Mouse (Mus musculus) brain, adult 2 months (tissue): ENCODE measurements around the gene Actr1a.

Experiments used
- DNase-seq: peaks from one replicate; pipeline ENCODE4 v3.0.0; 2011; ENCODE audit warnings: low read depth, low spot score

The Actr1a gene

GRCm38 (mm10) chr19:46350168-46350932 lies 45.2 kb downstream of the Actr1a start, which contains the start of gene 2310034G01Rik:
2310034G01Rik (minus strand) TSS chr19:46350302.
- DNase-seq = peak; percentile 60

DNA sequence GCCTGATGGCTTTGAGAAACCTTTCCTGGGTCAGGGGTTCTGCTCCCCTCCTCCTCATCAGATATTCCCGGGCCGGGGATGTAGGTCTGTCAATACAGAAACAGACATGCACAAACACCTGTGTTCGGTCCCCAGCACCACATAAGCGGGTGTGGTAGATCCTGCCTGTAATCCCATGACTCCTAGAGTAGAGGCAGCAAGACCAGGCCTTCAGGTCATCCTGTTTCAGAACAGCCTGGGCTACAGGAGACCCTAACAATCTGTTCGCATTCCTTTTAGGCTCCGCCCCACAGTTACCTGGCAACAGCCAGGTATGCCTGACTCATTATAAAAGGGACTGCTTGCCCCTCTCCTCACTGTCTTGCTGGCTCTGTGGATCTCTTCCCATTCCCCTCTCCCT lies 46.0 kb downstream of the Actr1a start:
- DNase-seq = no peak

DNA sequence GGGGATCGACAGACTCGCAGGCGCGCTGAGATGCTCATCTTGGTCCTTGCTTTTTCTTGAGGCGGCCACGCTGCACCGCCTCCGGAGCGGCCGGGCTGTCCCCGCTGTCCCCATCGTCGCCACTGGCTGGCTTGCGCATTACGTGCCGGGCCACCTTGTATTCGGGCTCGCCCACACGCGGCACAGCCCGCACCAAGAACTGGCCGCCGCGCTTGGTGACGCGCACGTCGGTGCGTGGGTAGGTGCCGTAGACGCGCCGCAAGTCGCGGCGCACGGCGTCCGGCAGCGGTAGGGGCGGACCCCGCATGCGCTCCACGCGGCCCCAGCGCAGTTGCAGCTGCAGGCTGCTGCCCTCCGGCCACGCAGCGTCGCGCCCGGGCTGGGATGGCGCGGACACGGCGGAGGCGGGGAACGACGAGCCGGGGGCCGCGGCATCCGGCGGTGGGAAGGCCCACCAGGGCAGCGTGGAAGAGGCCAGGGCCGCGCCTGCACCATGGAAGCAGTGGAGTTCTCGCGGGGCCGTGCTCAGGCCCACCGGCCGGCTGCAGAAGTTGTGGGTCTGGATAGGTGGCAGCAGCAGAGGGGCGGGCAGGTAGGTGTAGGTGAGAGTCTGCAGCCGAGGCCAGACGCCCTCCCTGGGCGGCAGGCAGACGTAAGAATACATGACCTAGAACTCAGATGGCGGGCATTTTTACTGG lies 46.6 kb downstream of the Actr1a start:
- DNase-seq = peak; percentile 99

- DNase-seq = peak; percentile 42
Observed at GRCm38 (mm10) chr19:46347936-46348668, 47.4 kb downstream of the Actr1a start.

- DNase-seq = no peak
Observed at GRCm38 (mm10) chr19:46347146-46347545, 48.4 kb downstream of the Actr1a start.

GRCm38 (mm10) chr19:46344710-46345419 lies 50.7 kb downstream of the Actr1a start:
- no peak for DNase-seq

DNA sequence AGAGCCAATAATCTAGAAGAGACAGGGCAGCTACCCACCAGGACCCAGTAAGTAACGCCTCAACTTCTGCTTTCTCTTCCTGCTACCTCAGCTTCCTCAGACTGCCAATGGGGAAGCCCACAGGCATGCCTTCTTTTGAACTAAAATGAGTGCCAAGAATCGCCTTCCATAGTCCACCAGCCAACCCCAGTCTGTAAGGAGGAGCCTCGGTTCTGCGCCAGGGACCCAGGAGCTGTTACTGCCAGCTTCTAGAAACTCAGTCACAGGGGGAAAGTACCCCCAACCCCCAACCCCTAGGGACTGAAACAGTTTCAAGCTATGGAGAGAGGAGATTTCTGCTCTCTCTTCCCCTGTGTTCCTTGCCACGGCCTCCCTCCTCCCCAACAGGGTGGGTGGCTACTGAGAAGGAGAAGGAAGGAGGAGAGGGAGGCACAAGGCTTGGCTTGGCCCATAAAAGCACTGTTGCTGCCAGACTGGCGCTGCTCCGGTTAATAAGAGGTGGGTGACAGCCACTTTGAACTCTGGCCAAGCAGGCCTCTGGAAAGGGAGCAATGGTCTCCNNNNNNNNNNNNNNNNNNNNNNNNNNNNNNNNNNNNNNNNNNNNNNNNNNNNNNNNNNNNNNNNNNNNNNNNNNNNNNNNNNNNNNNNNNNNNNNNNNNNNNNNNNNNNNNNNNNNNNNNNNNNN lies 56.1 kb downstream of the Actr1a start:
- peak; percentile 65 for DNase-seq

DNA sequence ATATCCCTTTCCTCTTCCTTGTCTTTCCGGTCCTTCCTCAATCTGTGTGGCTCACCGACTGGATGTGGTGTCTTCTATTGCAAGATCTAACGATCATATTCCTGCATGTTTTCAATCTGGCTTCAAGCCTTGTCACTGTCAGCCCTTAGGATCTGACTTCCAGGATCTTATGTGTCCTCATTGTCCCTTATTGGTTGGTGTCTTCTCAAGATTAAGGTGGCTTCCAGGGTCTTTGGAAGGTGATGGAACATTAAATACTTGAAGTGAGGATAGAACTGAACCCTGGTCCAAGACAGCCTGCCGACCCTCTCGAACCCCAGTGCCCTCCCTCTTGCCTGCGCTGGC lies 56.6 kb downstream of the Actr1a start:
- no peak for DNase-seq

- peak; percentile 99 for DNase-seq
Observed at GRCm38 (mm10) chr19:46338331-46338936, 57.1 kb downstream of the Actr1a start, which contains the start of gene Cuedc2. Cuedc2 (minus strand) TSS chr19:46338702.

DNA sequence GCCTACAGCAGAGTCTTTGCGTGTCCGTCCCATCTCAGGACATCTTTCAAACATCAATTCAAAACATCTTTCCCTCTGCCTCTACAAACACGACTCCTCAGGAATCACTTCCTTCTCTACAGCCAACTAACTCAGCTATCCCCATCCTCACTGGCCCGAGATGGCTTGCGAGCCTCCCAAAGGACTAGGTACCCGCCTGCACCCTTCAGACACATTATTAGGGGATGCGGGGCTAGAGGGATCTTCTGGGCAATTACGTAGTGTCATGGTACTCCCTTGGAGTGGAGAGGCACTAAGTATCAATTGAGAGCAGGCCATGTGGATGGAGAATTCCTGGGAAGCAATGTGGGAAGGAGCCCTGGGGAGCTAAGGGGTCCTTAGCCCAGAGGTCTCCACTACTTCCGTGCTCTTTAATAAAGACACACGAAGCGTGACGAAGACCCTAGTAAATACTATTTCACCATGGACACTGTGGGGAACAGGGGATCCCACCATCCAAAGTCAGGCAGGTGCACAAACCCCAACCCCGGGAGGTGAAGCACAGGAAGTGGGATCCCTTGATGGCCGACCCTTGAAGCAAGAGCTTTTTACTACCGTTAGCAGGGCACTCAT lies 57.7 kb downstream of the Actr1a start:
- DNase-seq = no peak

GRCm38 (mm10) chr19:46333906-46334305 lies 61.6 kb downstream of the Actr1a start:
- peak; percentile 94 for DNase-seq

GRCm38 (mm10) chr19:46332721-46333339 lies 62.7 kb downstream of the Actr1a start:
- peak; percentile 51 for DNase-seq

DNA sequence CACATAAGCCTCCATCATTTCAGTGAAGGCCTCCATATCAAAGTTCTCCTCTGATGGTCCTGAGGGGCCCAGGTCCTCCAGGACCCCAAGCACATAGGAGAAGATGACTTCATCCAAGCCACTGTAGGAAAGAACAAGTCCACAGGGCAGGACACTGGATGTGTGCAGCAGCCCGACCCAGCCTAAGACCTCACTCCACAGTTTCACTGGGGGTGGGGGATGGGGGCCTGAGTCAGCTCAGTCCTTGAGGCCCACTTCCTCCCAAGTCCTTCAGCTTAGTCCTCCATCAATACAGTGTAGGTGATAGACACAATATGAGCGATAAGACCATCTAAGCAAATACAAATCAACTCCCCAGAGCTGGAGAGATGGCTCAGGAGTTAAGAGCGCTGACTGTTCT lies 63.6 kb downstream of the Actr1a start:
- DNase-seq = no peak

GRCm38 (mm10) chr19:46331326-46331725 lies 64.2 kb downstream of the Actr1a start:
- no peak for DNase-seq

GRCm38 (mm10) chr19:46330696-46331095 lies 64.9 kb downstream of the Actr1a start:
- DNase-seq = no peak

GRCm38 (mm10) chr19:46329951-46330350 lies 65.6 kb downstream of the Actr1a start:
- DNase-seq = peak; percentile 92

DNA sequence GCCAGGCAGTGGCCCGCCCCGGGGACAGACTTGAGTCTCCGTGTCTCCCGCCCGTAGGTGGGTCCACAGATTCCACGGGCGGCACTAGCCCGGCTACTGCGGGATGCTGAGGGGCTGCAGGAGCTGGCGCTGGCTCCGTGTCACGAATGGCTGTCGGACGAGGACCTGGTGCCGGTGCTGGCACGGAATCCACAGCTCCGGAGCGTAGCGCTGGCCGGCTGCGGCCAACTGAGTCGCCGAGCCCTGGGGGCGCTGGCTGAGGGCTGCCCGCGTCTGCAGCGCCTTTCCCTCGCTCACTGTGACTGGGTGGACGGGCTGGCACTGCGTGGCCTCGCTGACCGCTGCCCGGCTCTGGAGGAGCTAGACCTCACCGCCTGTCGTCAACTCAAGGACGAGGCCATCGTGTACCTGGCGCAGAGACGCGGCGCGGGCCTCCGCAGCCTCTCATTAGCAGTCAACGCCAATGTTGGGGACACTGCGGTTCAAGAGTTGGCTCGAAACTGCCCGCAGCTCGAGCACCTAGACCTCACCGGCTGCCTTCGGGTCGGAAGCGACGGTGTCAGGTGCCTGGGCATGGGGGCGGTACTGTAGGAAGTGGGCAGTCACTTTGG lies 66.4 kb downstream of the Actr1a start:
- DNase-seq = no peak

- peak; percentile 98 for DNase-seq
Observed at GRCm38 (mm10) chr19:46328081-46329030, 67.2 kb downstream of the Actr1a start, which contains the start of gene Fbxl15. Fbxl15 (plus strand) TSS chr19:46328184.
